Mouse (Mus musculus): Measurements from ENCODE around the gene Aloxe3. TPM values are rescaled to one million over a fixed set of nuclear protein-coding genes. Genes with fewer than 3 reads are reported as not detected.

Aloxe3 gene
- polyA plus RNA-seq, 1 experiment from 2014 or later, result 0.18 TPM

DNA sequence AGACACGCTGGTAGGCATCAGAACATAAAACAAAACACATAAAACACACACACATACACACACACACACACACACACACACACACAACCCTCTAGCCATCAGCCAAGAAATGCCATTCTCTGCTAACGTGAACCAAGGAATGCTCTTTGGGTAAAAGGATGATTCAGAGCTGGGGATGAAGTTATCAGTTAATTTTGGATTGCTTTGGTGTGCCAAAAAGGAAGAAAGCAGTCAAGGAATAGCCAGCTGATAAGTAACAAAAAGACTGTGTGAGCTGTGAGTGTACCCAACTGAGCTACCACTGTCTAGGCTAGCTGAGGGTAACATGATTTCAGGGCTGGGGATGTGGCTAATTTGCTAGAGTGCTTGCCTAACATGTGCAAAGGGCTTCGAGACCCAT lies 11.7 kb upstream of the Aloxe3 start:
- peaks cover 7% of the 10 kb centered on the region for H3K36me3 ChIP-seq (replicated peaks; ENCODE audit: insufficient read depth, low read length)
- no peak overlapping the region for H3K27ac ChIP-seq (ENCODE audit: low read depth)
- 56% methylated on average over 3 of the region's 3 CpGs for WGBS (ENCODE audit: insufficient replicate concordance)
- H3K9ac ChIP-seq (replicated peaks), result no peak overlapping the region
- ATAC-seq (no peak), DNase-seq (no peak)
- TF ChIP-seq EP300 (IDR thresholded peaks at IDR 0.05; ENCODE audit: low read depth) (no peak), CTCF (IDR thresholded peaks at IDR 0.05; ENCODE audit: low read depth) (no peak)
- H3K4me1 ChIP-seq (ENCODE audit: insufficient read depth), result peaks cover 25% of the 10 kb centered on the region
- H3K27me3 ChIP-seq (ENCODE audit: insufficient read depth, low read length), result 0 out of 2 replicates have a peak, but pooled peaks cover 3% of the 10 kb centered on the region
- H3K4me3 ChIP-seq (ENCODE audit: low read depth, low read length), result no peak overlapping the region
- H3K9me3 ChIP-seq (ENCODE audit: low read length), result no peaks in the 10 kb centered on the region
- no peak overlapping the region for H3K4me2 ChIP-seq (ENCODE audit: low read depth, low read length)

DNA sequence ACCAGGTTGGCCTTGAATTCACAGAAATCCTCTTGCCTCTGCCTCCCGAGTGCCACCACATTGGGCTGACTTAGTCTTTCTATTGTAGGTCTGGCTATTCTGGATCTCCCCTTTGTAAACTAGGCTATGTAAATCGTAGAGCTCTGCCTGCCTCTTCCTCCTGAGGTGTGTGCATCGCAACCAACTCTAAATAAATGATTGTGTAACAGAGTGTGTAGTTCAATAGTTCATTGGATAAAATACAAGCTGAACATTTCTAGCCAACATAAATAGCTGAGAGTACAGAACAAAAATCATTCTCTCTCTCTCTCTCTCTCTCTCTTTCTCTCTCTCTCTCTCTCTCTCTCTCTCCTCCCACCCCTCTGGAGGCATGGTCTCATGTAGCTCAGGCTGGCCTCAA lies 11.1 kb upstream of the Aloxe3 start:
- no peak overlapping the region for H3K4me2 ChIP-seq (ENCODE audit: low read depth, low read length)
- peaks cover under 1% of the 10 kb centered on the region for H3K36me3 ChIP-seq (replicated peaks; ENCODE audit: insufficient read depth, low read length)
- H3K4me3 ChIP-seq (ENCODE audit: low read depth, low read length), result no peak overlapping the region
- no peak overlapping the region for H3K27ac ChIP-seq (ENCODE audit: low read depth)
- H3K9me3 ChIP-seq (ENCODE audit: low read length), result no peaks in the 10 kb centered on the region
- ATAC-seq (no peak), DNase-seq (no peak)
- WGBS (ENCODE audit: insufficient replicate concordance), result 60% methylated on average over 3 of the region's 3 CpGs
- peaks cover 27% of the 10 kb centered on the region for H3K4me1 ChIP-seq (ENCODE audit: insufficient read depth)
- H3K9ac ChIP-seq (replicated peaks), result no peak overlapping the region
- no peak for TF ChIP-seq EP300 (IDR thresholded peaks at IDR 0.05; ENCODE audit: low read depth)
- no peak for TF ChIP-seq CTCF (IDR thresholded peaks at IDR 0.05; ENCODE audit: low read depth)
- H3K27me3 ChIP-seq (ENCODE audit: insufficient read depth, low read length), result 0 out of 2 replicates have a peak, but pooled peaks cover 3% of the 10 kb centered on the region

DNA sequence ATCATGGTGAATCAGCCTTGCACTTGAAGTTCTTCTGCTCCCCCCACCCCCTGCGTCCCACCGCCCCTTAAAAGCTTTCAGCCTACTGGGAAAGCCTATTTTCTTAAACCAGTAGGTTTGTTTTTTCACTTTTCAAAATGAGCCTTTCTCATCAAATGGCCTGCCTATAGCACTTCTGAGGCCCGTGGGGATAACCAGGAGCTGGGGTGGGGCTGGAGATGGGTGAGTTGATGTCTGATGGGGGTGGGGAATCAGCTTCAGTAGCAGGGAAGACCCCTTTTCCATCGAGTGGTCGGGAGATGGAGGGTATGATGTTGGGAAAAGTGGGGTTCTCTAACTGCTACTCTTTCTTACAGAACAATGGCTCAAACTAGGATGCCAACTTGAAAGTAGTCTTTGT lies 8.9 kb upstream of the Aloxe3 start:
- peaks cover 39% of the 10 kb centered on the region for H3K4me1 ChIP-seq (ENCODE audit: insufficient read depth)
- TF ChIP-seq EP300 (IDR thresholded peaks at IDR 0.05; ENCODE audit: low read depth), result no peak
- no peak for TF ChIP-seq CTCF (IDR thresholded peaks at IDR 0.05; ENCODE audit: low read depth)
- no peak for ATAC-seq
- H3K27ac ChIP-seq (ENCODE audit: low read depth), result no peak overlapping the region
- DNase-seq, result peak; percentile 11
- H3K27me3 ChIP-seq (ENCODE audit: insufficient read depth, low read length), result peaks cover 20% of the 10 kb centered on the region
- peak overlapping the region; percentile 98 for H3K4me2 ChIP-seq (ENCODE audit: low read depth, low read length)
- no peak overlapping the region for H3K4me3 ChIP-seq (ENCODE audit: low read depth, low read length)
- H3K9me3 ChIP-seq (ENCODE audit: low read length), result no peaks in the 10 kb centered on the region
- no peaks in the 10 kb centered on the region for H3K36me3 ChIP-seq (replicated peaks; ENCODE audit: insufficient read depth, low read length)
- WGBS (ENCODE audit: insufficient replicate concordance), result 53% methylated on average over 5 of the region's 5 CpGs
- no peak overlapping the region for H3K9ac ChIP-seq (replicated peaks)

- Histone ChIP-seq H3K27ac (ENCODE audit: low read depth) (peak overlapping the region; percentile 65), H3K4me1 (ENCODE audit: insufficient read depth) (peaks cover 46% of the 10 kb centered on the region), H3K27me3 (ENCODE audit: insufficient read depth, low read length) (peaks cover 20% of the 10 kb centered on the region), H3K4me3 (ENCODE audit: low read depth, low read length) (peak overlapping the region; percentile 56), H3K4me2 (ENCODE audit: low read depth, low read length) (peak overlapping the region; percentile 98), H3K36me3 (replicated peaks; ENCODE audit: insufficient read depth, low read length) (no peaks in the 10 kb centered on the region), H3K9me3 (ENCODE audit: low read length) (no peaks in the 10 kb centered on the region), H3K9ac (replicated peaks) (peak overlapping the region; percentile 64)
- TF ChIP-seq EP300 (IDR thresholded peaks at IDR 0.05; ENCODE audit: low read depth) (no peak), CTCF (IDR thresholded peaks at IDR 0.05; ENCODE audit: low read depth) (no peak)
- ATAC-seq (peak; percentile 41), DNase-seq (peak; percentile 81)
- 2% methylated on average over 45 of the region's 45 CpGs for WGBS (ENCODE audit: insufficient replicate concordance)
These were observed 7.7 kb upstream of the Aloxe3 start for GRCm38 (mm10) chr11:69117737-69118695.

- Histone ChIP-seq H3K9me3 (ENCODE audit: low read length) (no peaks in the 10 kb centered on the region), H3K27ac (ENCODE audit: low read depth) (no peak overlapping the region), H3K4me2 (ENCODE audit: low read depth, low read length) (peak overlapping the region; percentile 98), H3K9ac (replicated peaks) (peak overlapping the region; percentile 64; the same call in 1 of the 2 replicates), H3K4me3 (ENCODE audit: low read depth, low read length) (peak overlapping the region; percentile 56), H3K36me3 (replicated peaks; ENCODE audit: insufficient read depth, low read length) (no peaks in the 10 kb centered on the region), H3K27me3 (ENCODE audit: insufficient read depth, low read length) (peaks cover 20% of the 10 kb centered on the region), H3K4me1 (ENCODE audit: insufficient read depth) (peaks cover 49% of the 10 kb centered on the region)
- DNase-seq (peak; percentile 91), ATAC-seq (peak; percentile 26)
- 2% methylated on average over 15 of the region's 15 CpGs for WGBS (ENCODE audit: insufficient replicate concordance)
- TF ChIP-seq EP300 (IDR thresholded peaks at IDR 0.05; ENCODE audit: low read depth) (0 out of 2 replicates have a peak, but pooled peaks have one; percentile 17), CTCF (IDR thresholded peaks at IDR 0.05; ENCODE audit: low read depth) (no peak)
These were observed 6.9 kb upstream of the Aloxe3 start for GRCm38 (mm10) chr11:69118765-69119164.

- no peak overlapping the region for H3K9ac ChIP-seq (replicated peaks)
- H3K9me3 ChIP-seq (ENCODE audit: low read length), result no peaks in the 10 kb centered on the region
- H3K4me2 ChIP-seq (ENCODE audit: low read depth, low read length), result peak overlapping the region; percentile 98
- peaks cover 49% of the 10 kb centered on the region for H3K4me1 ChIP-seq (ENCODE audit: insufficient read depth)
- DNase-seq (peak; percentile 13), ATAC-seq (no peak)
- TF ChIP-seq CTCF (IDR thresholded peaks at IDR 0.05; ENCODE audit: low read depth), result no peak
- TF ChIP-seq EP300 (IDR thresholded peaks at IDR 0.05; ENCODE audit: low read depth), result no peak
- no peak overlapping the region for H3K27ac ChIP-seq (ENCODE audit: low read depth)
- 42% methylated on average over 14 of the region's 14 CpGs for WGBS (ENCODE audit: insufficient replicate concordance)
- H3K36me3 ChIP-seq (replicated peaks; ENCODE audit: insufficient read depth, low read length), result no peaks in the 10 kb centered on the region
- H3K4me3 ChIP-seq (ENCODE audit: low read depth, low read length), result peak overlapping the region; percentile 68; the same call in 1 of the 2 replicates
- H3K27me3 ChIP-seq (ENCODE audit: insufficient read depth, low read length), result peaks cover 20% of the 10 kb centered on the region
These were observed 6.1 kb upstream of the Aloxe3 start for GRCm38 (mm10) chr11:69119446-69120155.
